Mouse (Mus musculus) lung, adult 2 months (tissue): ENCODE measurements around the gene Pygm.

ENCODE experiments used
- CTCF ChIP-seq: fragments of 200-500 bp; IDR thresholded peaks from 2 replicates; pipeline ENCODE4 v1.5.1; 2011; ENCODE audit warnings: mild to moderate bottlenecking, low read length, control low read depth; ENCODE audit not compliant: insufficient read depth
- POLR2A ChIP-seq: fragments of 200-500 bp; IDR thresholded peaks from 2 replicates; pipeline ENCODE4 v1.6.1; 2011; ENCODE audit warnings: low read depth, mild to moderate bottlenecking, control low read depth, low read length, borderline replicate concordance; ENCODE audit errors: extremely low read depth

GRCm38 (mm10) chr19:6408749-6409148 lies 24.6 kb downstream of the Pygm start:
- no peak for TF ChIP-seq POLR2A
- TF ChIP-seq CTCF = no peak
